Mouse (Mus musculus) midbrain, embryonic 10.5 days (tissue): Measurements from ENCODE around the gene Cdk13. TPM values are rescaled to one million over a fixed set of nuclear protein-coding genes. Genes with fewer than 3 reads are reported as not detected.

Experiments used
- DNase-seq: peaks from one replicate; pipeline ENCODE4 v3.0.0-alpha.2; 2017; ENCODE audit warnings: low spot score
- H3K27ac ChIP-seq: fragments of 300-500 bp; sonication (generic); replicated peaks from 2 replicates; pipeline ENCODE4 v1.5.1; 2016; ENCODE audit warnings: mild to moderate bottlenecking
- H3K27me3 ChIP-seq: fragments of 300-500 bp; sonication (generic); 2 replicates; pipeline ENCODE4 v1.6.1; 2016; ENCODE audit warnings: low read depth, mild to moderate bottlenecking; ENCODE audit not compliant: poor library complexity, severe bottlenecking
- H3K36me3 ChIP-seq: fragments of 300-500 bp; sonication (generic); 2 replicates; pipeline ENCODE4 v1.6.1; 2016; ENCODE audit warnings: mild to moderate bottlenecking, moderate library complexity
- H3K4me1 ChIP-seq: fragments of 300-500 bp; sonication (generic); 2 replicates; pipeline ENCODE4 v1.6.1; 2016
- H3K4me3 ChIP-seq: fragments of 300-500 bp; sonication (generic); 2 replicates; pipeline ENCODE4 v1.5.1; 2016; ENCODE audit warnings: mild to moderate bottlenecking, moderate library complexity
- H3K9me3 ChIP-seq: fragments of 300-500 bp; sonication (generic); replicated peaks from 2 replicates; pipeline ENCODE4 v1.6.1; 2016; ENCODE audit warnings: mild to moderate bottlenecking
- WGBS: fragments of 180-500 bp; shearing (Covaris S2); methylation state at CpG from one replicate; pipeline ENCODE4 v1.1.7; 2016; 5-methylcytosine and 5-hydroxymethylcytosine counted together
- polyA plus RNA-seq: library from polyadenylated mRNA; unstranded; fragments of >200 nt; fragmentation: Nextera tagmentation; extraction: Ambion mirVana; gene quantifications from 2 replicates; pipeline ENCODE4 v1.2.1, GENCODE M21; 2016

Cdk13 gene
- polyA plus RNA-seq, 1 experiment from 2014 or later: 11.2 TPM

DNA sequence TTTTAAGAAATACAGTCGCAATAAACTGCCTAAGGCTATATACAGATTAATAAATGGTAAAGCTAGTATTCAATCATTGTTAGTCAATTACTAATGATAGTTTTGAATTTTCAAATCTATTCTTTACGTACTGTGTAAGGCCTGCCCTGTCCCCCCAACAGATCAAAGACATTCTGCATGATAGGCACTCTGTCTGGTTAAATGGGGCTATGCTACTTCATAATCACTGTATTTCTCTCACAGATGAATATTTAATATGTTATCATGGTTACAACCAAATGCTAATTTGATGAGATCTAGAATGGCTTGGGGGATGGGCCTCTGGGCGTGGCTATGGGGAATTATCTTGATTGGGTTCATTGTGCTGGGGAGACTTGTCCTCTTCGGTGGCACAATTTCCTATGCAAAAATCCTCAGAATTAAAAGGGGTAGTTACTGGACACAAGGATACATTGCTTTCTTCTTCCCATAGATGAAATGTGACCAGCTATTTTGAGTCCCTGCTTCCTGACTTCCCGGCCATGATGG lies 96.0 kb downstream of the Cdk13 start:
- WGBS: 84% methylated on average over 5 of the region's 5 CpGs
- H3K4me1 ChIP-seq: no peaks in the 10 kb centered on the region
- no peak overlapping the region for H3K27ac ChIP-seq
- H3K4me3 ChIP-seq: no peak overlapping the region
- H3K27me3 ChIP-seq: no peaks in the 10 kb centered on the region
- DNase-seq: no peak
- no peaks in the 10 kb centered on the region for H3K9me3 ChIP-seq
- peaks cover 3% of the 10 kb centered on the region for H3K36me3 ChIP-seq

DNA sequence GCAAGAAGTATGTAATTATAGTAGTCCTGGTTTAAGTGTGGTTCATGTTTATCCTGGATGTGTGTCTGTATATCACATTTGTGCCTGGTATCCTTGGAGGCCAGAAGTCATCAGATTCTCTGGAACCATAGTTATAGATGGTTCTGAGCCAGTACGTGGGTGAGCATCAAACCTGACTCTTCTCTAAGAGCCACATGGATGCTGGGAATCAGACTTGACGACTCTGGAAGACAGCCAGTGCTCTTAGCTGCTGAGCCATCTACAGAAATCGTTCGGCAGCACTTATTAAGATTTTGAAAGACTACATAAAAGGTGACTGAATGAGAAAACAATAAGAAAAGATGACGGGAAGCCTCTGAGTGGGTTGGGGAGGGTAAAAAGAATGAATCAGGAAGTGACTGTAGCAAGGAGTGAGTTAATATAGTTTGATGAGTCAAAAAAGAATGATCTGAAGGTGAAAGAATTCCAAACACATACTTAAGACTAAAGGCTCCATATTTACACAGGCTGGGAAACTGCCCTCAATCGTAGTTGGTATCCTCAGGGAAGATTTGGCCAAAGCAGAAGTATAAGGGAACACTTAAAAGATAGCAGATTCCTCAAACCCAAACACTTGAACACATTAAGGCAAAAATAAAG lies 99.6 kb downstream of the Cdk13 start:
- H3K27ac ChIP-seq: no peak overlapping the region
- H3K36me3 ChIP-seq: peaks cover 10% of the 10 kb centered on the region; the same call in 1 of the 2 replicates
- no peaks in the 10 kb centered on the region for H3K4me1 ChIP-seq
- DNase-seq: no peak
- no peak overlapping the region for H3K4me3 ChIP-seq
- no peaks in the 10 kb centered on the region for H3K9me3 ChIP-seq
- H3K27me3 ChIP-seq: no peaks in the 10 kb centered on the region
- 95% methylated on average over 6 of the region's 6 CpGs for WGBS

DNA sequence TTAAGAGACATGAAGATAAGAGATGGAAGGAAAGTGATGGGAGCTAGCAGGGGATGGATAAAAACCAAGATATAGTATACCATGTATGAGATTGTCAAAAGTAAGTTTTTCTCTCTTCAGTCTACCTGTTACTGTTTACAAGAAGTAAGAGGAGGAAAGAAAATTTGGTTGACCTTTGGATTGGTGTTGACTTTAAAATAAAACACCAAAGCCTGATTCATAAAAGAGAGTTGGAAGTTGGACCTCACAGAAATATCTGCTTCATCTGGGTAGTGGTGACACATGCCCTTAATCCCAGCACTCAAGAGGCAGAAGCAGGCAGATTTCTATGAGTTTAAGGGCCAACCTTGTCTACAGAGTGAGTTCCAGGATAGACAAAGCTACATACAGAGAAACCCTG lies 102.6 kb downstream of the Cdk13 start:
- Histone ChIP-seq H3K9me3 (no peaks in the 10 kb centered on the region), H3K4me3 (no peak overlapping the region), H3K36me3 (peaks cover 10% of the 10 kb centered on the region; the same call in 1 of the 2 replicates), H3K4me1 (0 out of 2 replicates have a peak, but pooled peaks cover 2% of the 10 kb centered on the region), H3K27me3 (no peaks in the 10 kb centered on the region), H3K27ac (no peak overlapping the region)
- DNase-seq: no peak

DNA sequence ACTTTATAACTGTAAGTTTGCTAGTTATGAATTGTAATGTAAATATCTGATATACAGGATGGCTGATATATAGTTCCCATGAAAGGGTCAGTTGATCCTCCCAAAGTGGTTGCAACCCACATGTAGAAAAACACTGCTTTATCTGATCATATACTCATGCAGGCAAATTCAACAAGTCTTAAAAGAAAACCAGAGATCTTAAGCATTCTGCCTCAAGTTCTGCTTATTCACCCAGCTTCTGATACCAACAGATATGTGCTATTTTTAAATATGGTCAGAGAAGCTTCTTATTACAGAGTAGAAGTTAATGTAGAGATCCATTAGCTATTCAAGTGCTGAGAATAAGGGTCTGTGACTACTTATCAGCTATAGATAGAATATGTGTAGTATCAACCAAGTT lies 103.6 kb downstream of the Cdk13 start:
- no peaks in the 10 kb centered on the region for H3K9me3 ChIP-seq
- peaks cover 10% of the 10 kb centered on the region for H3K4me1 ChIP-seq
- H3K27me3 ChIP-seq: no peaks in the 10 kb centered on the region
- no peak for DNase-seq
- H3K4me3 ChIP-seq: no peak overlapping the region
- H3K27ac ChIP-seq: no peak overlapping the region
- peaks cover 10% of the 10 kb centered on the region; the same call in 1 of the 2 replicates for H3K36me3 ChIP-seq

DNA sequence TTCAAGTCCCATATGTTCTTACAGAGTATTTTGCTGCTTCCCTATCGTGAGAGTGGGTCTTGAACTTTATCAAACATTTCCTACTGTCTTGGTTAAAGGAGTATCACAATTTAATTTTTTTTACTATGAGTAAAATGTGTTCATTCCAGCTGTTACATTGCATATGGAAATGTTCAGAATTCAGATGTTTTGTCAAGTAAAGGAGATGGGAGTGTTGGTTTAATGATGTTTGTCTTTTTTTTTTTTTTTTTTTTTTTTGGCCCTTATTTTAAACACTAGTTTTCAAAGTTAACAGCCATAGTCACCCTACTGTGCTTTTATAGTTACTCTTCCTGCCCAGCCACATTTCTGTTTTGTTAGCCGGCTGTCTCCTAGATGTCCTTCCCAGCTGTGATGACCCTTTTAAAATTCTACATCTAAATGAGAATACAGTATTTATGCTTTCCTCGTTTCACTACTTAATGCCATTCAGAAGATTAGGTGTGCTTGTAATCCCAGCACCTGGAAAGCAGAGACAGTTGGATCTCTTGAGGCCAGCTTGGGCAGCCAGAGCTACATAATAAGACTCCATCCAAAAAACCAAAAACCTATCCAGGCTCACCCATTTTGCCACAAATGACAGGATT lies 104.7 kb downstream of the Cdk13 start:
- DNase-seq: no peak
- Histone ChIP-seq H3K4me3 (no peak overlapping the region), H3K36me3 (peaks cover 10% of the 10 kb centered on the region; the same call in 1 of the 2 replicates), H3K27ac (no peak overlapping the region), H3K4me1 (peaks cover 14% of the 10 kb centered on the region), H3K27me3 (no peaks in the 10 kb centered on the region), H3K9me3 (no peaks in the 10 kb centered on the region)
- WGBS: 85% methylated on average over 3 of the region's 3 CpGs

DNA sequence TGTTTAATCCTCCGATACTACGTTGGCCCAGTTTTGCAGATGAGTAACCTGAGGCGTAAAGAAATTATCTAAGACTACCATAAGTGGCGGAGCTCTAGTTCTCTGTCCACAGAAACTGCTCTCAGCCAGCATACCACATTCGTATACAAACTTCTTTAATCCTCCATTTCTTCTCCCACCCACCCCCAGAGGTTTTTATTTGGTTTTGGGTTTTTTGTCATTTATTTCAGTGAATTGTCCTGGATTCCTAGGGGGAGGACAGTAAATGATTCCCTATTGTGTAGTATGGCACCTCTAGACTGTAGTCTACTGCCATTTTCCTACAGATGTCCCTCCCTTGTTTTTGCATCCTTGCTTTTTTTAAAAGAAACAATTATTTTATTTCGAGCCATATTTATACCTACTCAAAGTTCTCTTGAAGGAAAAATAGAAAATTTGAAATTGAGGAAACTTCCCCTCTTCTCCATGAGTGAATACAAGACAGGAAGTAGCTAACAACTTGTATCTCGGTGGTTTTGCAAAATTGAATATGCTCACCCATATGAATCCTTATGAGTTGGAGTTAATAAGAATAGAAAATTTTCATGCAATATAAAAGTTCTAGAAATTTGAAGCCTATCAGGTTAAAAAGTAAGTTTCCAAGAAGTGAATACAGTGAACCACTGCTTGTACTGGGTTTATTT lies 108.9 kb downstream of the Cdk13 start:
- H3K27me3 ChIP-seq: no peaks in the 10 kb centered on the region
- WGBS: 21% methylated on average over 7 of the region's 7 CpGs
- H3K4me1 ChIP-seq: peaks cover 21% of the 10 kb centered on the region
- no peaks in the 10 kb centered on the region for H3K9me3 ChIP-seq
- DNase-seq: no peak
- peak overlapping the region; percentile 93 for H3K27ac ChIP-seq
- peak overlapping the region; percentile 84 for H3K4me3 ChIP-seq
- no peaks in the 10 kb centered on the region; the same call in 1 of the 2 replicates for H3K36me3 ChIP-seq

DNA sequence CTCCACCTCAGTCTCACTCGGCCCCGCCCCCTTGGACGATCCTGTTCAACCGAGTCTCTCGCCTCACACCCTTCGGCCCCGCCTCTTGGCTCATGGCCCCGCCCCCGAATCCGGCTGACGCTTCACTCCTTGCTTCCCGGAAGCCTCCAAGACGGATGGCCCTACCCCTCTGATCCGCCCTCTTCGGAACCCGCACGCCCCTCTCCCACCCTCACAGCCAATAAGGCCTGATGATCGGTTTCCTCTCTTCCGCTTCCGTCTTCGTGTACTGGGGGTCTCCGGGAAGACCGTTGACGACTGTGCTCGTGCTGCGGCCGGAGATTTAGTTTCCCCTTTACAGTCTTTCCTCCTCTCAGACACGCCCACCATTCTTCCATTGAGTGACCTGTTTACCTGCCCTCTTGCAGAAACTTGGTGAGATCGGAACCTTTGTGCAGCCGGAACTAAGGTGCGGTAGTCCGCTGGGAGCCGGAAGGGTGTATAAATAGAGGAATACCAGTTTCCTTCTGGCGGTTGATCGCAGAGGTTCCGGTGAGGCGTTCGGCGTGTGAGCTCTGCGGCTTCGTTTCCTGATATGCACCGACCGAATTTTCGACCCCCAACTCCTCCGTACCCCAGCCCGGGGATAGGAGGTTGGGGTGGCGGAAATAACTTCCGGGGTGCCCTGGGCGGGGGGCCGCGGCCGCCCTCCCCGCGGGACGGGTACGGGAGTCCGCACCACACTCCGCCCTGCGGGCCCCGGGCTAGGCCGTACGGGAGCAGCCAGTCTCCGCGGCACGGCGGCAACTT lies 109.8 kb downstream of the Cdk13 start, which contains the start of the genes Mplkip and Sugct:
Gene Mplkip, plus strand, starts transcription at position 282 of the 789 bp plus-strand sequence.
Gene Sugct, minus strand, starts transcription at position 643 of the 789 bp plus-strand sequence.
- DNase-seq: peak; percentile 100
- Histone ChIP-seq H3K4me3 (peak within 1 kb of the TSS; percentile 84), H3K36me3 (no peaks in the 10 kb centered on the region; the same call in 1 of the 2 replicates), H3K9me3 (no peaks in the 10 kb centered on the region), H3K4me1 (peaks cover 21% of the 10 kb centered on the region), H3K27ac (peak within 1 kb of the TSS; percentile 93), H3K27me3 (no peaks in the 10 kb centered on the region)
- WGBS: under 1% methylated on average over 66 of the region's 66 CpGs

DNA sequence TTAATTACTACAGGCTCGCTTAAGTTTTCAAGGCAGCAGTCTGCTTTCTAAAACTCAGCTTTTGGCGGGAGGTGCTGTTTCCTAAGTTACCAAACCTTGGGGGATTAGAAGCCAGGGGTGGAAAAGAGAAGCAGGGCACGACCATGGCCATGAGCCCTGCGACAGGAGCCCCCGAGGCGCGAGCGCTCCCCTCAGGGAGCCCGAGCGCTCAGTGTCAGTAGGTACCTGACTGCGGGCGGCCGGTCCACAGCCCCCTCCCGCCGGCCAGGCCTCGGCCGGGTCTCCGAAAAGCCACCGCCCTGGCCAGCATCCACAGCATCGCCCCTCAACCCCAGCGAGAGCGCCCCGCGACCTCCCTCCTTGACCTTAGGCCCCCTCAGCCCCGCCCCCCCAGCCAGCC lies 110.5 kb downstream of the Cdk13 start:
- Histone ChIP-seq H3K4me1 (peaks cover 21% of the 10 kb centered on the region), H3K9me3 (no peaks in the 10 kb centered on the region), H3K4me3 (peak overlapping the region; percentile 84), H3K27me3 (no peaks in the 10 kb centered on the region), H3K27ac (peak overlapping the region; percentile 93), H3K36me3 (no peaks in the 10 kb centered on the region; the same call in 1 of the 2 replicates)
- under 1% methylated on average over 25 of the region's 25 CpGs for WGBS
- no peak for DNase-seq

DNA sequence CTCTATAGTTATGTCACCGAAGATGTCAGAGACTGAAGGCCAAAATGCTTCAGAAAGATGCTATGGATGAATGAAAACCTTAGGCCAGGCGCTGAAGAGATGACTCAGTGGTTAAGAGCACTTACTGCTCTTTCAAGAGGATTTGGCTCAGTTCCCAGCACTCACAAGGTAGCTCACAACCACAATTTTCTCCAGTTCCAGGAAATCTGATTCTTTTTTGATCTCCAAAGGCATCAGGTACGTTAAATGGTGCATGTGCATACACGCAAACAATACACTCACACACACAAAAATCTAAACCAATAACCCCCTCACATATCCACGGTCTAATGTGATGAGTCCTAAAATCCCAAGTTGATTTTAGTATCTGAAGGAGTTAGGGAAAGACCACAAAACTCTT lies 111.1 kb downstream of the Cdk13 start:
- 76% methylated on average over 5 of the region's 5 CpGs for WGBS
- Histone ChIP-seq H3K27ac (no peak overlapping the region), H3K36me3 (no peaks in the 10 kb centered on the region; the same call in 1 of the 2 replicates), H3K27me3 (no peaks in the 10 kb centered on the region), H3K9me3 (no peaks in the 10 kb centered on the region), H3K4me3 (peak overlapping the region; percentile 84), H3K4me1 (peaks cover 21% of the 10 kb centered on the region)
- DNase-seq: no peak

DNA sequence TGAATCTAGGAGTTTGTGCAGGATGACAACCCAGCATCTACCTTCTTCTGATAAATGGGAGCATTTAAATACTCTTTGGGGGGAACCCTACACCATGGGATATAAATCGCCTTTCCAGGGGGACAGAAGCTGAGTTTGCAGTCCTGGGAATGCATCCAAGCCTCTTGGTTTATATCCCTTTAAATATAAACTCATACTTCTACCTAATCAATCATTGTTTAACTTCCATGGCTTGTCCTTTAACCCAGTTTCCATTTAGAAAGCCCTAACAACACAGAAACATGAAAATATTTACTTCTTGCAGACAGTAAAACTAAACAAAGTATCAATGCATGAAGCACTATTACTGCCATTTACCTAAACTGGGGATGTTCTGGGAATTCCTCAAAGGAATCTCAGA lies 113.5 kb downstream of the Cdk13 start:
- H3K27me3 ChIP-seq: no peaks in the 10 kb centered on the region
- no peaks in the 10 kb centered on the region for H3K36me3 ChIP-seq
- no peak overlapping the region for H3K4me3 ChIP-seq
- 84% methylated on average over 1 of the region's 1 CpGs for WGBS
- peaks cover 13% of the 10 kb centered on the region for H3K4me1 ChIP-seq
- no peak overlapping the region for H3K27ac ChIP-seq
- no peaks in the 10 kb centered on the region for H3K9me3 ChIP-seq
- no peak for DNase-seq

DNA sequence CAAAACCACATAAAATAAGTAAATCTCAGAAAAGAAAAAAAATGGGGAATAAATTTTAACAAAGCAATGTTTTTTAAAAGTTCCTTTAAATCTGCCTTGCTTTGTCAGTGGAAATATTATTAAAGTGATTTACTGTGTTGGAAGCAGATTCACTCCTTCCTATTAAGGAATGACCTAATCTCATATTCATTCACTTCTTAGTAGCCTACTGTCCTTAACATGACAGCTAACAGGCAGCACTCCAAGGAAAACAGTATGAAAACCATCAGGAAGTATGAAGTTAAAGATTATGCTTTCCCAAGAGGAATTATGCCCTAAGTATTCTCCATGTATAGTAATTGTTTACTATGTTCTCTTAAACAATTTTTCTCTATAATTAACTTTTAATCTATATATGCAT lies 114.2 kb downstream of the Cdk13 start:
- Histone ChIP-seq H3K9me3 (no peaks in the 10 kb centered on the region), H3K36me3 (no peaks in the 10 kb centered on the region), H3K27me3 (no peaks in the 10 kb centered on the region), H3K4me1 (peaks cover 8% of the 10 kb centered on the region; the same call in 1 of the 2 replicates), H3K4me3 (no peak overlapping the region), H3K27ac (no peak overlapping the region)
- no peak for DNase-seq

DNA sequence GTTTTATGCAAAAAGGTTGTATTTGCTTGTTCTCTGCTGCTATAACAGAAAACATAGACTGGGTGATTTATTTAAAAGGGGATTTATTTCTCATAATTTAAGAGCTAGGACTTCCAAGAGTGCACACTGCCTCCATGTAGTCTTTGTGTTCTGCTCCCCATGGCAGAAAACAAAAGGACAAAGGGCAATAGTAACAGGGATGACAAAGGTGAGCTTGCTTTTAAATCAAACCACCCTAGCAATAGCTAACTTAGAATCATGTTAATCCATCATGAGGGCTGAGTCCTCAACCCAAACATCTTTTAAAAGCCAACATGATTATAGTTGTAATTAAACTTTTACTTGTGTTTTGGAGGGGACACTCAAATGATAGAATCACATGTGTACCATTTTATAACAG lies 115.4 kb downstream of the Cdk13 start:
- Histone ChIP-seq H3K9me3 (no peaks in the 10 kb centered on the region), H3K27me3 (no peaks in the 10 kb centered on the region), H3K4me3 (no peak overlapping the region), H3K27ac (no peak overlapping the region), H3K4me1 (peaks cover 7% of the 10 kb centered on the region; the same call in 1 of the 2 replicates), H3K36me3 (no peaks in the 10 kb centered on the region)
- no peak for DNase-seq
